Mouse (Mus musculus): Measurements from ENCODE around the gene Capn2. TPM values are rescaled to one million over a fixed set of nuclear protein-coding genes. Genes with fewer than 3 reads are reported as not detected.

Capn2 gene
- polyA plus RNA-seq, 1 experiment from 2014 or later = 135 TPM

- 0 out of 2 replicates have a peak, but pooled peaks have one; percentile 40 for TF ChIP-seq EP300 (IDR thresholded peaks at IDR 0.05)
- TF ChIP-seq CTCF (IDR thresholded peaks at IDR 0.05) = no peak
- ATAC-seq (peak; percentile 89), DNase-seq (ENCODE audit: low spot score) (peak; percentile 95)
- Histone ChIP-seq H3K4me2 (replicated peaks; ENCODE audit: low read depth, low read length) (no peak overlapping the region), H3K9me3 (ENCODE audit: low read length) (no peaks in the 10 kb centered on the region), H3K27me3 (replicated peaks; ENCODE audit: insufficient read depth, low read length) (no peaks in the 10 kb centered on the region), H3K9ac (replicated peaks; ENCODE audit: low read depth) (no peak overlapping the region), H3K27ac (ENCODE audit: low read length) (peak overlapping the region; percentile 80), H3K4me3 (ENCODE audit: low read depth, low read length) (no peak overlapping the region), H3K4me1 (ENCODE audit: insufficient read depth, low read depth, low read length) (no peaks in the 10 kb centered on the region), H3K36me3 (ENCODE audit: insufficient read depth, low read length) (peaks cover 15% of the 10 kb centered on the region; the same call in 1 of the 2 replicates)
- 52% methylated on average over 13 of the region's 13 CpGs for WGBS
Observed at GRCm38 (mm10) chr1:182460291-182461244, 56.8 kb downstream of the Capn2 start.

GRCm38 (mm10) chr1:182459436-182459835, 58.0 kb downstream of the Capn2 start:
- no peak overlapping the region for H3K27ac ChIP-seq (ENCODE audit: low read length)
- H3K27me3 ChIP-seq (replicated peaks; ENCODE audit: insufficient read depth, low read length) = no peaks in the 10 kb centered on the region
- TF ChIP-seq EP300 (IDR thresholded peaks at IDR 0.05) = no peak
- no peak for TF ChIP-seq CTCF (IDR thresholded peaks at IDR 0.05)
- H3K9ac ChIP-seq (replicated peaks; ENCODE audit: low read depth) = no peak overlapping the region
- H3K36me3 ChIP-seq (ENCODE audit: insufficient read depth, low read length) = peaks cover 18% of the 10 kb centered on the region; the same call in 1 of the 2 replicates
- H3K9me3 ChIP-seq (ENCODE audit: low read length) = no peaks in the 10 kb centered on the region
- DNase-seq (ENCODE audit: low spot score) = no peak
- 74% methylated on average over 8 of the region's 8 CpGs for WGBS
- H3K4me2 ChIP-seq (replicated peaks; ENCODE audit: low read depth, low read length) = no peak overlapping the region
- H3K4me3 ChIP-seq (ENCODE audit: low read depth, low read length) = no peak overlapping the region
- no peak for ATAC-seq
- H3K4me1 ChIP-seq (ENCODE audit: insufficient read depth, low read depth, low read length) = no peaks in the 10 kb centered on the region

- WGBS = 86% methylated on average over 19 of the region's 19 CpGs
- H3K4me1 ChIP-seq (ENCODE audit: insufficient read depth, low read depth, low read length) = no peaks in the 10 kb centered on the region
- H3K4me3 ChIP-seq (ENCODE audit: low read depth, low read length) = no peak overlapping the region
- H3K9me3 ChIP-seq (ENCODE audit: low read length) = no peaks in the 10 kb centered on the region
- no peak overlapping the region for H3K4me2 ChIP-seq (replicated peaks; ENCODE audit: low read depth, low read length)
- H3K36me3 ChIP-seq (ENCODE audit: insufficient read depth, low read length) = peaks cover 19% of the 10 kb centered on the region; the same call in 1 of the 2 replicates
- ATAC-seq (no peak), DNase-seq (ENCODE audit: low spot score) (no peak)
- H3K9ac ChIP-seq (replicated peaks; ENCODE audit: low read depth) = no peak overlapping the region
- no peak overlapping the region for H3K27ac ChIP-seq (ENCODE audit: low read length)
- no peaks in the 10 kb centered on the region for H3K27me3 ChIP-seq (replicated peaks; ENCODE audit: insufficient read depth, low read length)
- no peak for TF ChIP-seq EP300 (IDR thresholded peaks at IDR 0.05)
- no peak for TF ChIP-seq CTCF (IDR thresholded peaks at IDR 0.05)
Observed at GRCm38 (mm10) chr1:182458556-182458955, 58.9 kb downstream of the Capn2 start.

DNA sequence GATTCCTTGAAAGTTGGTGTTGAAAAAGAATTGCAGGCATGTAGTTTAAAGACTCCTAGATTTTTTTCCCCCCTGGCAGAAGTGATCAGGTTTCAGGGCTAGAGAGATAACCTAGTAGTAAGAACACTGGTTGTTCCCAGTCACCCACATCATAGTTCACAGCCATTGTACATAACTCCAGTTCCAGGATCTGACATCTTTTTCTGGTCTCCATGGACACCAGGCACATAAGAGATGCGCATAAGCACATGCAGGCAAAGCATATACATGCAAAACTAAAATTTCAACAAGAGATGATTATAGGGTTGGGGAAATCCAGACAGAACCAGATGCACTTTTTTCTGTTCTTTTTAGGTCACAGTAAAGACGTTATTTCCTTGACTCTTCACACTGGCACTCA, 62.3 kb downstream of the Capn2 start:
- DNase-seq (ENCODE audit: low spot score) (no peak), ATAC-seq (no peak)
- 79% methylated on average over 2 of the region's 2 CpGs for WGBS
- no peak overlapping the region for H3K4me2 ChIP-seq (replicated peaks; ENCODE audit: low read depth, low read length)
- no peak overlapping the region for H3K4me3 ChIP-seq (ENCODE audit: low read depth, low read length)
- H3K9me3 ChIP-seq (ENCODE audit: low read length) = no peaks in the 10 kb centered on the region
- no peak overlapping the region for H3K9ac ChIP-seq (replicated peaks; ENCODE audit: low read depth)
- no peak overlapping the region for H3K27ac ChIP-seq (ENCODE audit: low read length)
- H3K36me3 ChIP-seq (ENCODE audit: insufficient read depth, low read length) = peaks cover 19% of the 10 kb centered on the region; the same call in 1 of the 2 replicates
- no peak for TF ChIP-seq CTCF (IDR thresholded peaks at IDR 0.05)
- TF ChIP-seq EP300 (IDR thresholded peaks at IDR 0.05) = no peak
- H3K4me1 ChIP-seq (ENCODE audit: insufficient read depth, low read depth, low read length) = no peaks in the 10 kb centered on the region
- H3K27me3 ChIP-seq (replicated peaks; ENCODE audit: insufficient read depth, low read length) = no peaks in the 10 kb centered on the region

- 58% methylated on average over 4 of the region's 4 CpGs for WGBS
- peaks cover 27% of the 10 kb centered on the region; the same call in 1 of the 2 replicates for H3K36me3 ChIP-seq (ENCODE audit: insufficient read depth, low read length)
Observed at GRCm38 (mm10) chr1:182452473-182452872, 64.9 kb downstream of the Capn2 start.

DNA sequence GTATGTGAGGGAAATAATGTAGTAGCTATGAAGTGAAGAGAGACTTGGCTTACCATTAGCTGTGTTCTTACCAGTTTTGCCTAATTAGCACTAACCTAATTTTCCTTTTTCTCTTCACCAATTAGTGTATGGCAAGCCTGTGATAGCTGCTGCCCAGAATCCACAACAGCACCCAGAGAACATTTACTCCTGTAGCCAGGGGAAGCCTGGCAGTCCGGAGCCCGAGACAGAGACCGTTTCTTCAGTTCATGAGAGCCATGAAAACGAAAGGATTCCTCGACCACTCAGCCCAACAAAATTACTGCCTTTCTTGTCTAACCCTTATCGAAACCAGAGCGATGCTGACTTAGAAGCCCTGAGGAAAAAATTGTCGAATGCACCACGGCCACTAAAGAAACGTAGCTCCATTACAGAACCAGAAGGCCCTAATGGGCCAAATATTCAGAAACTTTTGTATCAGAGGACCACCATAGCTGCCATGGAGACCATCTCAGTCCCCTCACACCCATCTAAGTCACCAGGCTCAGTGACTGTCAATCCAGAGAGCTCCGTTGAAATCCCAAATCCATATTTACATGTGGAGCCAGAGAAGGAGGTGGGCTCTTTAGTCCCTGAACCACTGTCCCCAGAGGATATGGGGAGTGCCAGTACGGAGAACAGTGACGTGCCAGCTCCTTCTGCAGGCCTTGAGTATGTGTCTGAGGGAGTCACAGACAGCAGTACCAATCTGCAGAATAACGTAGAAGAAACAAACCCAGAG, 69.0 kb downstream of the Capn2 start:
- H3K4me3 ChIP-seq (ENCODE audit: low read depth, low read length) = no peak overlapping the region
- H3K9me3 ChIP-seq (ENCODE audit: low read length) = no peaks in the 10 kb centered on the region
- TF ChIP-seq CTCF (IDR thresholded peaks at IDR 0.05) (no peak), EP300 (IDR thresholded peaks at IDR 0.05) (no peak)
- no peak for DNase-seq (ENCODE audit: low spot score)
- 95% methylated on average over 14 of the region's 14 CpGs for WGBS
- no peaks in the 10 kb centered on the region for H3K4me1 ChIP-seq (ENCODE audit: insufficient read depth, low read depth, low read length)
- no peak overlapping the region for H3K27ac ChIP-seq (ENCODE audit: low read length)
- ATAC-seq = no peak
- no peak overlapping the region for H3K4me2 ChIP-seq (replicated peaks; ENCODE audit: low read depth, low read length)
- no peaks in the 10 kb centered on the region for H3K27me3 ChIP-seq (replicated peaks; ENCODE audit: insufficient read depth, low read length)
- H3K36me3 ChIP-seq (ENCODE audit: insufficient read depth, low read length) = peaks cover 33% of the 10 kb centered on the region
- H3K9ac ChIP-seq (replicated peaks; ENCODE audit: low read depth) = no peak overlapping the region

More at GRCm38 (mm10) chr1:182452473-182452872, 64.9 kb downstream of the Capn2 start:
- Histone ChIP-seq H3K9me3 (ENCODE audit: low read length) (no peaks in the 10 kb centered on the region), H3K27me3 (replicated peaks; ENCODE audit: insufficient read depth, low read length) (no peaks in the 10 kb centered on the region), H3K27ac (ENCODE audit: low read length) (no peak overlapping the region), H3K4me1 (ENCODE audit: insufficient read depth, low read depth, low read length) (no peaks in the 10 kb centered on the region), H3K4me3 (ENCODE audit: low read depth, low read length) (no peak overlapping the region), H3K4me2 (replicated peaks; ENCODE audit: low read depth, low read length) (no peak overlapping the region), H3K9ac (replicated peaks; ENCODE audit: low read depth) (no peak overlapping the region)
- no peak for ATAC-seq
- no peak for TF ChIP-seq EP300 (IDR thresholded peaks at IDR 0.05)
- no peak for TF ChIP-seq CTCF (IDR thresholded peaks at IDR 0.05)
- no peak for DNase-seq (ENCODE audit: low spot score)
